Mouse (Mus musculus) ES-Bruce4 (cell line): ENCODE measurements around the gene Gm614.

Experiments used
- CTCF ChIP-seq: IDR thresholded peaks from one replicate; pipeline ENCODE4 v1.8.1; 2011; ENCODE audit warnings: low read depth, low read length
- EP300 ChIP-seq: IDR thresholded peaks from 2 replicates; pipeline ENCODE4 v1.6.1; 2011; ENCODE audit warnings: low read depth, low read length; ENCODE audit not compliant: insufficient read depth
- POLR2A ChIP-seq: IDR thresholded peaks from one replicate; pipeline ENCODE4 v1.8.1; 2011; ENCODE audit warnings: low read length; ENCODE audit not compliant: insufficient read depth

GRCm38 (mm10) chrX:101300427-101301030, 36.7 kb upstream of the Gm614 start:
- no peak for TF ChIP-seq CTCF
- no peak for TF ChIP-seq POLR2A
- no peak for TF ChIP-seq EP300
